Mouse (Mus musculus) intestine, embryonic 15.5 days (tissue): ENCODE measurements around the gene Srrt. TPM values are rescaled to one million over a fixed set of nuclear protein-coding genes. Genes with fewer than 3 reads are reported as not detected.
A peak's percentile ranks its signal among the peaks of the same experiment; 100 is the strongest.

ENCODE experiments used
- ATAC-seq: fragments of 200-750 bp; cut with Nextera tagmentation; 2 replicates; pipeline ENCODE4 v1.8.0; 2017; ENCODE audit warnings: moderate TSS enrichment, moderate library complexity
- H3K27ac ChIP-seq: fragments of 300-500 bp; sonication (generic); 2 replicates; pipeline ENCODE4 v1.5.1; 2015; ENCODE audit warnings: mild to moderate bottlenecking, inconsistent platforms
- H3K27me3 ChIP-seq: fragments of 300-500 bp; sonication (generic); replicated peaks from 2 replicates; pipeline ENCODE4 v1.6.1; 2015; ENCODE audit warnings: inconsistent platforms
- H3K36me3 ChIP-seq: fragments of 300-500 bp; sonication (generic); 2 replicates; pipeline ENCODE4 v1.6.1; 2015; ENCODE audit warnings: inconsistent platforms
- H3K4me1 ChIP-seq: fragments of 300-500 bp; sonication (generic); replicated peaks from 2 replicates; pipeline ENCODE4 v1.6.1; 2015; ENCODE audit warnings: inconsistent platforms
- H3K4me2 ChIP-seq: fragments of 300-500 bp; sonication (generic); replicated peaks from 2 replicates; pipeline ENCODE4 v1.6.1; 2015; ENCODE audit warnings: mild to moderate bottlenecking, inconsistent platforms
- H3K4me3 ChIP-seq: fragments of 300-500 bp; sonication (generic); replicated peaks from 2 replicates; pipeline ENCODE4 v1.5.1; 2015; ENCODE audit warnings: inconsistent platforms
- H3K9ac ChIP-seq: fragments of 300-500 bp; sonication (generic); 2 replicates; pipeline ENCODE4 v1.6.1; 2015; ENCODE audit warnings: inconsistent platforms
- H3K9me3 ChIP-seq: fragments of 300-500 bp; sonication (generic); 2 replicates; pipeline ENCODE4 v1.6.1; 2016; ENCODE audit warnings: inconsistent platforms
- WGBS: fragments of 180-500 bp; shearing (Covaris S2); methylation state at CpG from one replicate; pipeline ENCODE4 v1.1.7; 2015; 5-methylcytosine and 5-hydroxymethylcytosine counted together
- polyA plus RNA-seq: library from polyadenylated mRNA; unstranded; fragments of >200 nt; fragmentation: Nextera tagmentation; extraction: Ambion mirVana; gene quantifications from 2 replicates; pipeline ENCODE4 v1.2.1, GENCODE M21; 2015

Gene Srrt
- polyA plus RNA-seq, 1 experiment from 2014 or later, result 117 TPM

DNA sequence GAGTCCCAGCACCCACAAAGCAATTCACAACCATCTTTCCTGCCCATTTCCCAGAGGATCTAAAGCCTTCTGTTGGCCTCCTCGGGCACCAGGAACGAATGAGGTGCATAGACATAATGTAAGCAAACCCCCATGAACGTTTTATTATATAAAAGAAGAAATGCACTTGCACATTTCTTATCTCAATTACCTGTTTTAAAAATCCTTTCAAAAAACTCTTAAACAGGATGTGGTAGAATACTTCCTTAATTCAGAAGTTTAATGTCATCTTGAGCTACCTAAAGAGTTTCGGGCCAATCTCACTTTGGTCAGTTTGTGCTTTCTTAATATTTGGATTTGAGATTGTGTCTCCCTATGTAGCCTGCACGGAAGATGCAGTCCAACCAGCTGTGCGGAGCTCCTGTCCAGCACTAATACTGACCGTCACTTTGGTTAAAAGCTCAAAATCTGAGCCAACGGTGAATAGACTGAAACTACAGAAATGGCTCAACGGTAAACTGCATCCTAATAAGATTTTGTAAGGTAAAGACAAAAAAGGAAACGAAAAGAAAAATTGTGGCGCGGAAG lies 952 bp downstream of the Srrt start:
- H3K4me2 ChIP-seq, result peak overlapping the region; percentile 58
- peak overlapping the region; percentile 96 for H3K9ac ChIP-seq
- H3K27me3 ChIP-seq, result no peaks in the 10 kb centered on the region
- no peaks in the 10 kb centered on the region for H3K9me3 ChIP-seq
- H3K4me3 ChIP-seq, result peak overlapping the region; percentile 91
- peaks cover 42% of the 10 kb centered on the region for H3K36me3 ChIP-seq
- 9% methylated on average over 12 of the region's 12 CpGs for WGBS
- ATAC-seq, result no peak
- peak overlapping the region; percentile 95 for H3K27ac ChIP-seq
- peaks cover 26% of the 10 kb centered on the region for H3K4me1 ChIP-seq

DNA sequence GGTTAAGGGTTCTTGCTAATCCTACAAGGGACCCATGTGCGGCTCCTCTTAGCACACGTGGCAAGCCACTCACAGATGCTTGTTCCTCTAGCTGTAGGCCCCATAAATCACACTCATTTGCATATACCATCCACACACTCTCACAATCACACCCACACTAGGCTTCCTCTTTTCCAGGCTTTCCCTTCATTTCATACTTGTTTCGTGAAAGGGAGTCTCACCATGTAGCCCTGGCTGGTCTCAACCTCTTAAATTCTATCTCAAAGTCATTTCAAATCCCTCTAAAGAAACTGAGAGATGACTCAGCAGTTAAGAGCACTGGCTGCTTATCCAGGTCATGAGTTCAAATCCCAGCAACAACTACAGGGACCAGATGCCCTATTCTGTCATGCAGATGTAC lies 1.7 kb downstream of the Srrt start:
- Histone ChIP-seq H3K27me3 (no peaks in the 10 kb centered on the region), H3K36me3 (peaks cover 48% of the 10 kb centered on the region), H3K9me3 (no peaks in the 10 kb centered on the region), H3K9ac (no peak overlapping the region), H3K4me2 (peak overlapping the region; percentile 58), H3K4me3 (peak overlapping the region; percentile 91), H3K4me1 (peaks cover 26% of the 10 kb centered on the region), H3K27ac (no peak overlapping the region)
- ATAC-seq, result no peak
- WGBS, result 53% methylated on average over 3 of the region's 3 CpGs

GRCm38 (mm10) chr5:137304816-137305215 lies 2.7 kb downstream of the Srrt start:
- 47% methylated on average over 4 of the region's 4 CpGs for WGBS
- ATAC-seq, result no peak

GRCm38 (mm10) chr5:137304165-137304564 lies 3.3 kb downstream of the Srrt start:
- no peak overlapping the region for H3K4me3 ChIP-seq
- no peaks in the 10 kb centered on the region for H3K9me3 ChIP-seq
- no peak overlapping the region for H3K27ac ChIP-seq
- no peak overlapping the region for H3K9ac ChIP-seq
- no peaks in the 10 kb centered on the region for H3K27me3 ChIP-seq
- WGBS, result 61% methylated on average over 3 of the region's 3 CpGs
- peaks cover 48% of the 10 kb centered on the region for H3K36me3 ChIP-seq
- H3K4me2 ChIP-seq, result no peak overlapping the region
- no peak for ATAC-seq
- H3K4me1 ChIP-seq, result peaks cover 26% of the 10 kb centered on the region

More at GRCm38 (mm10) chr5:137304816-137305215, 2.7 kb downstream of the Srrt start:
- no peak overlapping the region for H3K9ac ChIP-seq
- no peak overlapping the region for H3K4me3 ChIP-seq
- no peaks in the 10 kb centered on the region for H3K9me3 ChIP-seq
- H3K4me2 ChIP-seq, result peak overlapping the region; percentile 58
- peaks cover 48% of the 10 kb centered on the region for H3K36me3 ChIP-seq
- H3K27ac ChIP-seq, result no peak overlapping the region
- no peaks in the 10 kb centered on the region for H3K27me3 ChIP-seq
- H3K4me1 ChIP-seq, result peaks cover 26% of the 10 kb centered on the region

GRCm38 (mm10) chr5:137303609-137304008 lies 3.9 kb downstream of the Srrt start:
- 75% methylated on average over 4 of the region's 4 CpGs for WGBS
- ATAC-seq, result no peak
- peaks cover 26% of the 10 kb centered on the region for H3K4me1 ChIP-seq
- no peak overlapping the region for H3K27ac ChIP-seq
- no peak overlapping the region for H3K4me3 ChIP-seq
- H3K4me2 ChIP-seq, result no peak overlapping the region
- no peaks in the 10 kb centered on the region for H3K27me3 ChIP-seq
- no peaks in the 10 kb centered on the region for H3K9me3 ChIP-seq
- peaks cover 48% of the 10 kb centered on the region for H3K36me3 ChIP-seq
- no peak overlapping the region for H3K9ac ChIP-seq

GRCm38 (mm10) chr5:137301253-137301652 lies 6.2 kb downstream of the Srrt start:
- ATAC-seq, result peak; percentile 40; the same call in 1 of the 2 replicates
- no peak overlapping the region for H3K27ac ChIP-seq
- H3K9me3 ChIP-seq, result no peaks in the 10 kb centered on the region
- 77% methylated on average over 21 of the region's 21 CpGs for WGBS
- H3K9ac ChIP-seq, result no peak overlapping the region
- H3K4me2 ChIP-seq, result no peak overlapping the region
- peaks cover 18% of the 10 kb centered on the region for H3K4me1 ChIP-seq
- no peaks in the 10 kb centered on the region for H3K27me3 ChIP-seq
- peaks cover 69% of the 10 kb centered on the region for H3K36me3 ChIP-seq
- no peak overlapping the region for H3K4me3 ChIP-seq

- no peak overlapping the region for H3K4me3 ChIP-seq
- H3K9me3 ChIP-seq, result no peaks in the 10 kb centered on the region
- H3K9ac ChIP-seq, result no peak overlapping the region
- no peak for ATAC-seq
- no peak overlapping the region for H3K27ac ChIP-seq
- H3K4me1 ChIP-seq, result peaks cover 7% of the 10 kb centered on the region
- peaks cover 74% of the 10 kb centered on the region for H3K36me3 ChIP-seq
- H3K4me2 ChIP-seq, result no peak overlapping the region
- no peaks in the 10 kb centered on the region for H3K27me3 ChIP-seq
- WGBS, result 88% methylated on average over 7 of the region's 7 CpGs
Measured at GRCm38 (mm10) chr5:137299240-137299639, 8.2 kb downstream of the Srrt start.

DNA sequence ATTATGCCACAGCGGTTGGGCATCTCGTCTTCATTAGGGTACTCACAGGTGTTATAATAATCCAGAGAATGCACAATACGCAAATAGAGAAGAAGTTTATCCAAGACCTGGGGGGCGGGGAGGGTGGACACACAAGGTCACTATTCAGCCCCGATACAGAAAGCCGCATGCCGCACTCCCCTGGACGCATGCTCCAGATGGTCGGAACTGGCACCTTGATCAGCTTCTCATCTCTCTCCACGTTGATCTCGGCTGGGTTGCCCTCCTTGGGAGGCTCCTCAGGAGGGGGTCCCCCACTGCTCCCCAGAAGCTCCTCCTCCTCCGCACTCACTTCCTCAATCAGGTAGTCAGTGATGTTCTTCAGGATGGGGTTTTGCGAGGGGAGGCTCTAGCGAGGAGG lies 10.3 kb downstream of the Srrt start:
- H3K27me3 ChIP-seq, result no peaks in the 10 kb centered on the region
- H3K9me3 ChIP-seq, result no peaks in the 10 kb centered on the region
- H3K27ac ChIP-seq, result no peak overlapping the region
- no peak overlapping the region for H3K4me3 ChIP-seq
- peaks cover 11% of the 10 kb centered on the region for H3K4me1 ChIP-seq
- H3K36me3 ChIP-seq, result peaks cover 62% of the 10 kb centered on the region
- 93% methylated on average over 14 of the region's 14 CpGs for WGBS
- no peak for ATAC-seq
- H3K9ac ChIP-seq, result no peak overlapping the region
- no peak overlapping the region for H3K4me2 ChIP-seq

- 93% methylated on average over 15 of the region's 15 CpGs for WGBS
- Histone ChIP-seq H3K9me3 (no peaks in the 10 kb centered on the region), H3K27me3 (0 out of 2 replicates have a peak, but pooled peaks cover under 1% of the 10 kb centered on the region), H3K4me3 (no peak overlapping the region), H3K4me2 (peak overlapping the region; percentile 97; the same call in 1 of the 2 replicates), H3K4me1 (peaks cover 11% of the 10 kb centered on the region), H3K9ac (0 out of 2 replicates have a peak overlapping the region, but pooled peaks have one; percentile 79), H3K27ac (no peak overlapping the region), H3K36me3 (peaks cover 49% of the 10 kb centered on the region)
- no peak for ATAC-seq
Measured at GRCm38 (mm10) chr5:137295712-137296111, 11.8 kb downstream of the Srrt start.

DNA sequence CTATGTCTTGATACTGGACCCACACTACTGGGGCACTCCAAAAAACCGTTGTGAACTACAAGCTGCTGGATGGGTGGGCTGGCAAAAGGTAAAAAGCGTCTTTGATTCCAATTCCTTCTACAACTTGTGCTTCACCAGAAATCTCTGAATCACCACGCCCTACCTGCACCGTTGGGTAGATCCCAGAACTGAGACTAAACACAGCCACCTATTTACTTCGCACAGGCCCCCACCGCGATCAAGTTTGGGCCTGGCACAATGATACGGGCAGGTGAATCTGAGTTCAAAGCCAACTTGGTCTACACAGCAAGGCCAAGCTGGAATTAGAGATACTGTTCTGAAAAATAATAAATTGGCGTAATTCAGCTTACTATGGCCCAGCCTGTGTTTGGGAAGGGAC lies 12.2 kb downstream of the Srrt start:
- Histone ChIP-seq H3K4me1 (peaks cover 13% of the 10 kb centered on the region), H3K27me3 (peaks cover 3% of the 10 kb centered on the region; the same call in 1 of the 2 replicates), H3K9me3 (no peaks in the 10 kb centered on the region), H3K9ac (peak overlapping the region; percentile 79), H3K4me3 (peak overlapping the region; percentile 54), H3K27ac (peak overlapping the region; percentile 97; the same call in 1 of the 2 replicates), H3K4me2 (peak overlapping the region; percentile 97), H3K36me3 (peaks cover 44% of the 10 kb centered on the region)
- ATAC-seq, result no peak
- 77% methylated on average over 9 of the region's 9 CpGs for WGBS

DNA sequence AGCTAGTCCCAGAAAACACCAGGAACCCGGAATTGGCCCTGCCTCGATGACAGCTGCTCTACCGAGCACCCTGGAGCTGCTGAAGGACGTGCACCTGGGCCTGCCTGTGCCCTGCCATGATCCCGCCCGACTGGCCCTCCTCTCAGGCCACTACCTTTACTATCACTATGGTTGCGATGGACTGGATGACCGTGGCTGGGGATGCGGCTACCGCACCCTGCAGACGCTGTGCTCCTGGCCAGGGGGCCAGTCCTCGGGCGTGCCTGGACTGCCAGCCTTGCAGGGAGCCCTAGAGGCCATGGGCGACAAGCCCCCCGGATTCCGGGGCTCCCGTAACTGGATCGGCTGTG lies 12.8 kb downstream of the Srrt start:
- no peaks in the 10 kb centered on the region for H3K9me3 ChIP-seq
- 8% methylated on average over 18 of the region's 18 CpGs for WGBS
- H3K9ac ChIP-seq, result peak overlapping the region; percentile 79
- ATAC-seq, result peak; percentile 48
- H3K36me3 ChIP-seq, result peaks cover 39% of the 10 kb centered on the region
- H3K4me3 ChIP-seq, result peak overlapping the region; percentile 54
- peaks cover 18% of the 10 kb centered on the region for H3K4me1 ChIP-seq
- H3K27ac ChIP-seq, result peak overlapping the region; percentile 97
- peak overlapping the region; percentile 97 for H3K4me2 ChIP-seq
- peaks cover 9% of the 10 kb centered on the region for H3K27me3 ChIP-seq

DNA sequence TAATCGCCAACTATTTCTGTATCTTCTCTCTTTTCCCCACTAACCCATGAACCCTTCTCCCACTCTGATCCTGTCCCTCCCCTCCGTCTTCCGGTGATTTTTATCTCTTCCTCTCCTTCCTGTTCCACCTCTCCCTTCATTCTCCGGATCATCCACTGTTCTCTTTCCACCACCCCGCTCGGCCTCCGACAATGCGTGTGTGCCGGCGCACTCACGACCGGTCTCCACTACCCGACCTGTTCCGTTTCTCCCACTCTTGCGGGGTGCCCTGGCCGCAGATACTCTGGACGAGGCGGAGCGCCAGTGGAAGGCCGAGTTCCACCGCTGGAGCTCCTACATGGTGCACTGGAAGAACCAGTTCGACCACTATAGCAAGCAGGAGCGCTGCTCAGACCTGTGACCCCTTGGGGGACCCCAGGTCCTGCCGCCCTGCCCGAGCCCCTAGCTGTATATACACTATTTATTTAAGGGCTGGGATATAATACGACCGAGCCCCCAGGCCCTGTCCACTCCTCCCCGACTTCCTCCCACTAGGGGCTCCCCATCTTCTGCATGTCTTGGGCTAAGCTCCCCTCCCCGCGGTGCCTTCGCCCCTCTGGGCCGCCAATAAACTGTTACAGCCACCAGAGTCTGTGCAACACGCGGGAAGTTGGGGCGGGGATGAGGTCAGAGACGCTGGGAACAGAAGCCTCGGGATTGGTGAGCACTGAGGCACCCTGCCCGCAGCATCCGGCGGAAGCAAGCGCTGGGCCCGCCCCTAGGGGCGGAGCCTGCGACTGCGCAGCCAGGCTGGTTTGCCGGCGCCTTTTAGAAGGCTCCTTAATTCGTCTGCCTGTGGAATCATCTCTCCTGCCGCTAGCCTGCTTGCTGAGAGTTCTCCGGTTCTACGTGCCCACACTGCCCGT lies 13.4 kb downstream of the Srrt start, which contains the start of gene Ufsp1:
Ufsp1 (plus strand) TSS at position 791 of the 905 bp plus-strand sequence.
- Histone ChIP-seq H3K36me3 (peaks cover 32% of the 10 kb centered on the region), H3K9me3 (no peaks in the 10 kb centered on the region), H3K4me2 (peak within 1 kb of the TSS; percentile 97), H3K27ac (peak within 1 kb of the TSS; percentile 97), H3K27me3 (peaks cover 15% of the 10 kb centered on the region), H3K4me1 (peaks cover 24% of the 10 kb centered on the region), H3K9ac (peak within 1 kb of the TSS; percentile 79), H3K4me3 (peak within 1 kb of the TSS; percentile 54)
- under 1% methylated on average over 52 of the region's 52 CpGs for WGBS
- peak; percentile 94 for ATAC-seq
